In genomic region chr15:83436541-83436940, GRCm38 (mm10) we compare ENCODE assay signal across 16 mouse cellular contexts.
"Had no signal": no experiment of that assay in that cellular context is flagged by ENCODE, and none has a peak within 500 bp of the region (broad histone marks: within the 10 kb centered on the region; RNA-seq: fewer than 3 reads in every experiment).

No protein-coding gene starts in this region.

- H3K4me2 ChIP-seq: limb, embryonic 12.5 days; limb, embryonic 15.5 days; liver, embryonic 11.5 days; midbrain, embryonic 15.5 days; neural tube, embryonic 13.5 days had no signal

- H3K9me3 ChIP-seq: limb, embryonic 12.5 days; limb, embryonic 15.5 days; megakaryocyte, embryonic 14.5 days; midbrain, embryonic 10.5 days; midbrain, embryonic 15.5 days; neural tube, embryonic 13.5 days had no signal

- H3K27me3 ChIP-seq: limb, embryonic 12.5 days; limb, embryonic 15.5 days; megakaryocyte, embryonic 14.5 days; midbrain, embryonic 15.5 days; neural tube, embryonic 13.5 days had no signal

- ATAC-seq: midbrain, embryonic 15.5 days had no signal

- H3K36me3 ChIP-seq: limb, embryonic 12.5 days; limb, embryonic 15.5 days; midbrain, embryonic 10.5 days; midbrain, embryonic 15.5 days; neural tube, embryonic 13.5 days had no signal

- H3K4me1 ChIP-seq: midbrain, embryonic 15.5 days had no signal

- DNase-seq: kidney, adult 18-20 months; kidney, adult 9 months; kidney, postnatal 14 days; kidney, postnatal 4 days; left cerebral cortex, postnatal 4 days; lung, adult 2 months; thymus, postnatal 25 days had no signal

- H3K4me3 ChIP-seq: limb, embryonic 12.5 days; limb, embryonic 15.5 days; megakaryocyte, embryonic 14.5 days; midbrain, embryonic 10.5 days; midbrain, embryonic 15.5 days; myocyte; neural tube, embryonic 13.5 days had no signal

- H3K9ac ChIP-seq: limb, embryonic 12.5 days; limb, embryonic 15.5 days; liver, embryonic 14.5 days; midbrain, embryonic 15.5 days; neural tube, embryonic 13.5 days had no signal

- H3K27ac ChIP-seq: limb, embryonic 12.5 days; liver, embryonic 14.5 days; midbrain, embryonic 10.5 days; midbrain, embryonic 15.5 days; neural tube, embryonic 13.5 days had no signal
